8 mouse cellular contexts compared by ENCODE assay signal in genomic region chr5:76080429-76080828, GRCm38 (mm10).
"Had no signal": no experiment of that assay in that cellular context is flagged by ENCODE, and none has a peak within 500 bp of the region (broad histone marks: within the 10 kb centered on the region; RNA-seq: fewer than 3 reads in every experiment).

No protein-coding gene starts in this region.

- H3K4me3 ChIP-seq: limb, embryonic 12.5 days; neural tube, embryonic 13.5 days had no signal

- H3K27ac ChIP-seq: limb, embryonic 12.5 days; liver, embryonic 14.5 days; neural tube, embryonic 13.5 days had no signal

- H3K9me3 ChIP-seq: limb, embryonic 12.5 days; neural tube, embryonic 13.5 days had no signal

- DNase-seq: layer of hippocampus, adult 9-11 months; retina, postnatal 1 day; right cerebral cortex, postnatal 14 days; thymus, postnatal 36 days had no signal

- ATAC-seq: intestine, postnatal 0 days had no signal

- H3K4me2 ChIP-seq: limb, embryonic 12.5 days; neural tube, embryonic 13.5 days had no signal

- H3K36me3 ChIP-seq: limb, embryonic 12.5 days; neural tube, embryonic 13.5 days had no signal

- H3K9ac ChIP-seq: limb, embryonic 12.5 days; liver, embryonic 14.5 days; neural tube, embryonic 13.5 days had no signal

- H3K27me3 ChIP-seq: limb, embryonic 12.5 days; neural tube, embryonic 13.5 days had no signal
